Comparison of ENCODE assay signal across 9 mouse cellular contexts in the genomic region with DNA sequence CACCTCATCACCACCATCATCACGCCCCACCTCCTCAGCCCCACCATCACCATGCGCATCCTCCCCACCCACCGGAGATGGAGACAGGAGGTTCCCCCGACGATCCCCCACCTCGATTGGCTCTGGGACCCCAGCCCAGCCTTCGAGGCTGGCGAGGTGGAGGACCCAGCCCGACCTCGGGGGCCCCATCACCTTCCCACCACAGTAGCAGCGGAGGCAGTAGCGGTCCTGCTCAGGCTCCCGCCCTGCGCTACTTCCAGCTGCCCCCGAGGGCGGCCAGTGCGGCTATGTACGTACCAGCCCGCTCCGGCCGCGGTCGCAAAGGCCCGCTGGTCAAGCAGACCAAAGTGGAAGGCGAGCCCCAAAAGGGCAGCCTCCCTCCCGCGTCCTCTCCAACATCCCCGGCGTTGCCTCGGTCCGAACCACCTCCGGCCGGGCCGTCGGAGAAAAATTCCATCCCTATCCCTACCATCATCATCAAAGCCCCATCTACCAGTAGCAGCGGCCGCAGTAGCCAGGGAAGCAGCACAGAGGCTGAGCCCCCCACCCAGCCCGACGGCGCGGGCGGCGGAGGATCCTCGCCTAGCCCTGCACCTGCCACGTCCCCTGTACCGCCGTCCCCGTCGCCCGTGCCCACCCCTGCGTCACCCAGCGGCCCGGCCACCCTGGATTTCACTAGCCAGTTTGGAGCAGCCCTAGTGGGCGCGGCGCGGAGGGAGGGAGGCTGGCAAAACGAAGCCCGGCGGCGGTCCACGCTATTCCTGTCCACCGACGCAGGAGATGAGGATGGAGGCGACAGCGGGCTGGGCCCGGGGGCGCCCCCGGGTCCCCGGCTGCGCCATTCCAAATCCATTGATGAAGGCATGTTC. TPM values are rescaled to one million over a fixed set of nuclear protein-coding genes. Genes with fewer than 3 reads are reported as not detected.
DNase-seq lines count a peak whose midpoint lies in the region; ATAC-seq and TF ChIP-seq lines count a peak whose summit lies in the region.
"Had no signal": no experiment of that assay in that cellular context is flagged by ENCODE, and none has a peak within 500 bp of the region (broad histone marks: within the 10 kb centered on the region; RNA-seq: fewer than 3 reads in every experiment).

No protein-coding gene starts in this region.

- no peak for TF ChIP-seq POLR2A in limb, embryonic 14.5 days (IDR thresholded peaks at IDR 0.05; ENCODE audit: borderline replicate concordance, extremely low read depth, insufficient read depth, insufficient read length)

- no peak overlapping the region for H3K4me2 ChIP-seq in heart, embryonic 16.5 days (ENCODE audit: low read depth, low read length)
- H3K4me2 ChIP-seq in limb, embryonic 14.5 days (replicated peaks; ENCODE audit: low read depth, low read length, severe bottlenecking), result peak overlapping the region; percentile 15; the same call in 1 of the 2 replicates

- peak overlapping the region; percentile 9; the same call in 1 of the 2 replicates for H3K4me3 ChIP-seq in heart, embryonic 16.5 days (ENCODE audit: low read length)
- peak overlapping the region; percentile 67 for H3K4me3 ChIP-seq in E14TG2a.4 (replicated peaks; ENCODE audit: low read length)
- H3K4me3 ChIP-seq in forebrain, embryonic 10.5 days, result peak overlapping the region; percentile 47
- no peak overlapping the region for H3K4me3 ChIP-seq in limb, embryonic 14.5 days (replicated peaks; ENCODE audit: low read length)

- H3K4me1 ChIP-seq in heart, embryonic 16.5 days (ENCODE audit: control insufficient read depth, insufficient read depth, low read length), result peaks cover 10% of the 10 kb centered on the region
- peaks cover 85% of the 10 kb centered on the region for H3K4me1 ChIP-seq in E14TG2a.4 (replicated peaks; ENCODE audit: low read depth, low read length)
- peaks cover 77% of the 10 kb centered on the region for H3K4me1 ChIP-seq in forebrain, embryonic 10.5 days
- peaks cover 10% of the 10 kb centered on the region; the same call in 1 of the 2 replicates for H3K4me1 ChIP-seq in limb, embryonic 14.5 days (ENCODE audit: control insufficient read depth, insufficient read depth, low read length)

- H3K9ac ChIP-seq in heart, embryonic 16.5 days (ENCODE audit: low read length), result no peak overlapping the region
- 0 out of 2 replicates have a peak overlapping the region, but pooled peaks have one; percentile 12 for H3K9ac ChIP-seq in limb, embryonic 14.5 days (ENCODE audit: low read depth, low read length, severe bottlenecking)

- H3K36me3 ChIP-seq in heart, embryonic 16.5 days (ENCODE audit: control insufficient read depth, insufficient read depth), result no peaks in the 10 kb centered on the region
- H3K36me3 ChIP-seq in E14TG2a.4 (ENCODE audit: insufficient read depth, low read length), result no peaks in the 10 kb centered on the region; the same call in 1 of the 2 replicates
- H3K36me3 ChIP-seq in forebrain, embryonic 10.5 days (replicated peaks), result no peaks in the 10 kb centered on the region
- H3K36me3 ChIP-seq in limb, embryonic 14.5 days (ENCODE audit: control insufficient read depth, insufficient read depth, low read length), result no peaks in the 10 kb centered on the region
- H3K36me3 ChIP-seq: G1E had no signal

- no peak for ATAC-seq in heart, embryonic 16.5 days (replicated peaks; ENCODE audit: extremely low read depth, insufficient read depth, low FRiP score)
- ATAC-seq in limb, embryonic 14.5 days (ENCODE audit: low FRiP score, low read depth), result no peak

- DNase-seq in heart, adult 9 months (ENCODE audit: low spot score in 2 of 2), result no peak
- no peak for DNase-seq in forebrain, embryonic 10.5 days (ENCODE audit: extremely low spot score, low spot score)
- no peak for DNase-seq in limb, embryonic 14.5 days (ENCODE audit: low spot score)
- no peak for DNase-seq in spleen, postnatal 36 days (ENCODE audit: low spot score in 2 of 2)
- no peak for DNase-seq in layer of hippocampus, adult 9-11 months
- no peak for DNase-seq in T-cell, adult 2 months (ENCODE audit: low spot score)

- no peak for TF ChIP-seq CTCF in E14TG2a.4 (conservative IDR thresholded peaks at IDR 0.05; ENCODE audit: low read length)

- H3K9me3 ChIP-seq in heart, embryonic 16.5 days (replicated peaks; ENCODE audit: control insufficient read depth, low read length), result no peaks in the 10 kb centered on the region
- no peaks in the 10 kb centered on the region for H3K9me3 ChIP-seq in E14TG2a.4 (ENCODE audit: low read length)
- H3K9me3 ChIP-seq in forebrain, embryonic 10.5 days, result no peaks in the 10 kb centered on the region
- no peaks in the 10 kb centered on the region for H3K9me3 ChIP-seq in limb, embryonic 14.5 days (ENCODE audit: control insufficient read depth, low read length)

- 5% methylated on average over 71 of the region's 71 CpGs for WGBS in heart, embryonic 16.5 days
- WGBS in forebrain, embryonic 10.5 days, result 3% methylated on average over 71 of the region's 71 CpGs
- WGBS in limb, embryonic 14.5 days, result 6% methylated on average over 42 of the region's 71 CpGs

- peaks cover 80% of the 10 kb centered on the region for H3K27me3 ChIP-seq in heart, embryonic 16.5 days (ENCODE audit: control insufficient read depth, insufficient read depth, low read length)
- peaks cover 58% of the 10 kb centered on the region for H3K27me3 ChIP-seq in E14TG2a.4 (ENCODE audit: insufficient read depth, low read length)
- H3K27me3 ChIP-seq in forebrain, embryonic 10.5 days (ENCODE audit: poor library complexity, severe bottlenecking), result peaks cover 94% of the 10 kb centered on the region
- peaks cover 75% of the 10 kb centered on the region for H3K27me3 ChIP-seq in limb, embryonic 14.5 days (ENCODE audit: control insufficient read depth, insufficient read depth, low read length)

- no peak overlapping the region for H3K27ac ChIP-seq in heart, embryonic 16.5 days (ENCODE audit: low read length)
- peak overlapping the region; percentile 4; the same call in 1 of the 2 replicates for H3K27ac ChIP-seq in forebrain, embryonic 10.5 days
- H3K27ac ChIP-seq in limb, embryonic 14.5 days (replicated peaks; ENCODE audit: low read depth, low read length), result no peak overlapping the region

RNA-seq across cellular contexts. Expression of gene Syt3, which starts 31.8 kb away (rescaled TPM):
- polyA plus RNA-seq in heart, embryonic 16.5 days (2015; fragmentation: Nextera tagmentation; extraction: Ambion mirVana), result 0.62 and 0.70 TPM in 2 replicates
- 3.2 and 4.1 TPM in 2 replicates for polyA plus RNA-seq in forebrain, embryonic 10.5 days (2016; fragmentation: Nextera tagmentation; extraction: Ambion mirVana)
- polyA plus RNA-seq in limb, embryonic 14.5 days (2012; rRNA removed), result 3.3 and 3.8 TPM in 2 replicates
- polyA plus RNA-seq in limb, embryonic 14.5 days (2014; fragmentation: Nextera tagmentation; extraction: Ambion mirVana), result 2.2 and 4.6 TPM in 2 replicates

RNA-seq across cellular contexts. Expression of gene 1700008O03Rik, which starts 33.5 kb away (rescaled TPM):
- polyA plus RNA-seq in heart, embryonic 16.5 days (2015; fragmentation: Nextera tagmentation; extraction: Ambion mirVana), result 0.32 and 0.41 TPM in 2 replicates
- 1.6 and 2.1 TPM in 2 replicates for polyA plus RNA-seq in forebrain, embryonic 10.5 days (2016; fragmentation: Nextera tagmentation; extraction: Ambion mirVana)
- polyA plus RNA-seq in limb, embryonic 14.5 days (2012; rRNA removed), result 2.1 and 2.7 TPM in 2 replicates
- polyA plus RNA-seq in limb, embryonic 14.5 days (2014; fragmentation: Nextera tagmentation; extraction: Ambion mirVana), result 0.67 and 0.73 TPM in 2 replicates

RNA-seq across cellular contexts. Expression of gene Shank1, which starts 42.1 kb away (rescaled TPM):
- polyA plus RNA-seq in heart, embryonic 16.5 days (2015; fragmentation: Nextera tagmentation; extraction: Ambion mirVana), result 0.55 and 0.66 TPM in 2 replicates
- 1.4 TPM in 2 replicates for polyA plus RNA-seq in forebrain, embryonic 10.5 days (2016; fragmentation: Nextera tagmentation; extraction: Ambion mirVana)
- polyA plus RNA-seq in limb, embryonic 14.5 days (2012; rRNA removed), result 13.6 and 18.2 TPM in 2 replicates
- polyA plus RNA-seq in limb, embryonic 14.5 days (2014; fragmentation: Nextera tagmentation; extraction: Ambion mirVana), result 4.0 and 4.3 TPM in 2 replicates

RNA-seq across cellular contexts. Expression of gene Clec11a, which starts 45.4 kb away (rescaled TPM):
- 1.4 and 1.8 TPM in 2 replicates for polyA plus RNA-seq in heart, embryonic 16.5 days (2015; fragmentation: Nextera tagmentation; extraction: Ambion mirVana)
- 2.5 and 2.9 TPM in 2 replicates for polyA plus RNA-seq in forebrain, embryonic 10.5 days (2016; fragmentation: Nextera tagmentation; extraction: Ambion mirVana)
- 21.2 and 22.8 TPM in 2 replicates for polyA plus RNA-seq in limb, embryonic 14.5 days (2012; rRNA removed)
- 12.4 and 15.5 TPM in 2 replicates for polyA plus RNA-seq in limb, embryonic 14.5 days (2014; fragmentation: Nextera tagmentation; extraction: Ambion mirVana)
